Mouse (Mus musculus): ENCODE measurements around the gene Creb5. TPM values are rescaled to one million over a fixed set of nuclear protein-coding genes. Genes with fewer than 3 reads are reported as not detected.

The Creb5 gene
- total RNA-seq (2023): 1 to 10 TPM in 1 of 2 experiments, not detected in 1; 1.9 TPM

GRCm38 (mm10) chr6:53287038-53287561 is at the start of gene Creb5:
TSS of gene Creb5 (plus strand) at chr6:53287270.

Other genes starting within 250 kb of the Creb5 start
- gene Jazf1, start 218.6 kb upstream of the Creb5 start, total RNA-seq (2023): under 1 TPM in 1 of 2 experiments, not detected in 1; 0.49 TPM